Mouse (Mus musculus) liver, postnatal 0 days (tissue): ENCODE data around the gene Gm9903. TPM values are rescaled to one million over a fixed set of nuclear protein-coding genes. Genes with fewer than 3 reads are reported as not detected.
A peak's percentile ranks its signal among the peaks of the same experiment; 100 is the strongest.

ENCODE experiments used
- ATAC-seq: fragments of 200-750 bp; cut with Nextera tagmentation; 2 replicates; pipeline ENCODE4 v1.8.0; 2017; ENCODE audit warnings: mild to moderate bottlenecking, moderate library complexity
- DNase-seq: peaks from one replicate; pipeline ENCODE4 v3.0.0-alpha.2; 2016
- H3K27ac ChIP-seq: fragments of 300-500 bp; sonication (generic); 2 replicates; pipeline ENCODE4 v1.5.1; 2014; ENCODE audit warnings: antibody characterized with exemption, moderate library complexity, mild to moderate bottlenecking, low read depth
- H3K27me3 ChIP-seq: fragments of 300-500 bp; sonication (generic); 2 replicates; pipeline ENCODE4 v1.6.1; 2014; ENCODE audit warnings: low read length, control low read depth, mixed read lengths; ENCODE audit not compliant: insufficient read depth
- H3K36me3 ChIP-seq: fragments of 300-500 bp; sonication (generic); replicated peaks from 2 replicates; pipeline ENCODE4 v1.6.1; 2014; ENCODE audit warnings: mild to moderate bottlenecking, control low read depth, low read length, moderate library complexity, mixed read lengths; ENCODE audit not compliant: insufficient read depth
- H3K4me1 ChIP-seq: fragments of 300-500 bp; sonication (generic); 2 replicates; pipeline ENCODE4 v1.6.1; 2014; ENCODE audit warnings: antibody characterized with exemption, mild to moderate bottlenecking, control low read depth; ENCODE audit not compliant: insufficient read depth
- H3K4me2 ChIP-seq: fragments of 300-500 bp; sonication (generic); 2 replicates; pipeline ENCODE4 v1.6.1; 2014; ENCODE audit warnings: low read depth, mild to moderate bottlenecking, low read length, moderate library complexity, mixed read lengths
- H3K4me3 ChIP-seq: fragments of 300-500 bp; sonication (generic); 2 replicates; pipeline ENCODE4 v1.5.1; 2014; ENCODE audit warnings: low read depth, low read length
- H3K9ac ChIP-seq: fragments of 300-500 bp; sonication (generic); replicated peaks from 2 replicates; pipeline ENCODE4 v1.6.1; 2014; ENCODE audit warnings: mild to moderate bottlenecking, moderate library complexity
- H3K9me3 ChIP-seq: fragments of 300-500 bp; sonication (generic); 2 replicates; pipeline ENCODE4 v1.6.1; 2016; ENCODE audit warnings: mild to moderate bottlenecking, control low read depth, low read length, mixed read lengths
- CTCF ChIP-seq: sonication (generic); IDR thresholded peaks from 2 replicates; pipeline ENCODE4 v1.5.1; 2016; ENCODE audit warnings: antibody characterized with exemption, low read depth
- EP300 ChIP-seq: IDR thresholded peaks from 2 replicates; pipeline ENCODE4 v1.6.1; 2016; ENCODE audit warnings: antibody characterized with exemption, low read depth, mild to moderate bottlenecking
- WGBS: fragments of 180-500 bp; shearing (Covaris S2); extraction: QIAGEN DNeasy Blood & Tissue Kit; methylation state at CpG from one replicate; pipeline ENCODE4 v1.1.7; 2014; ENCODE audit not compliant: insufficient replicate concordance; 5-methylcytosine and 5-hydroxymethylcytosine counted together
- polyA plus RNA-seq: library from polyadenylated mRNA; unstranded; fragments of >200 nt; fragmentation: Nextera tagmentation; extraction: Ambion mirVana; gene quantifications from 2 replicates; pipeline ENCODE4 v1.2.1, GENCODE M21; 2015

Gene Gm9903
- polyA plus RNA-seq, 1 experiment from 2014 or later: 0.20 TPM

DNA sequence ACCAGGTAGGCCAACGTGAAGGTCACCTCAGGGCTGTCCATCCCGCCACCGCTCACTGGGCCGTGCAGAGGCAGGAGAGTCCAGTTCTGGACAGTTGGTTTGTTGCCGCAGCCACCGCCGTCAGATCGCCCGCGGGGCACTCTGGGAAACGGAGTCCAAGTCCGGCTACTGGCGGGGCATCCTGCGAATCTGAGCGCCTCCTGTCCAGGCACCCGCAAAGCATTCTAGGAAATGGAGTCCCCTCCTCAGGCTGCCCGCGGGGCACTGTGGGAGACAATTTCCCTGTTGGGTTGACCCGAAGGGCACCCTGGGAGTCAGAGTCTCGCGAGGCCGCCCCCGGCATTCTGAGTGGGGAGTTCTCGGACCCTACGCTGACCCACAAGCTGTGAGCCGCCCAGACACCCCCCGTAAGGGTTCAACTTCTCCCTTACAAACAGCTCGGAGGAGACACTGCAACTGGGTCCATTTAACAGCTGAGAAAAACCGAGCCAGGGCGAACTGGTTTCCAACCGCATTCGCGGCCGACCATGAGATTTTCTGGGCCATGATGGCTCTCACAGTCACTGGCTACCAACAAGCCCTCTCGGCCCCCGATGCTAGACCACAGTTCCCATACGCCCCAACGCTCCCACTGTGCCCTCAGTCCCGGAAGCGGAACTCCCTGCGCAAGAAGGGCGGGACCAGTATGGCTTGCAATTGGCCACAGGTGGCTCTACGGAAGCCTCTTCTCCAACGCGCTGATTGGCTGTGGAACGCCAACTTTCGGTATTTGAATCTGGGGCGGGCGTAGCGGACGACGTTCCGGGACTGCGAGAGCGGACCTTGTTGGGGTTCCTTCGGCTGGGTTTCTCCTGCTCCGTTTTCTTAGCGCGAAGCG, 28.3 kb downstream of the Gm9903 start, which contains the start of the genes Tacc3 and Tmem129:
Gene Tacc3, plus strand, starts transcription at position 342 of the 877 bp plus-strand sequence.
Gene Tmem129, minus strand, starts transcription at position 630 of the 877 bp plus-strand sequence.
- Histone ChIP-seq H3K36me3 (peaks cover 48% of the 10 kb centered on the region), H3K4me3 (peak within 1 kb of the TSS; percentile 78), H3K27ac (peak within 1 kb of the TSS; percentile 98), H3K4me1 (peaks cover 25% of the 10 kb centered on the region), H3K9me3 (no peaks in the 10 kb centered on the region), H3K27me3 (no peaks in the 10 kb centered on the region), H3K4me2 (peak within 1 kb of the TSS; percentile 92), H3K9ac (peak within 1 kb of the TSS; percentile 94)
- WGBS: under 1% methylated on average over 59 of the region's 60 CpGs
- TF ChIP-seq EP300 (peak; percentile 53; the same call in 1 of the 2 replicates), CTCF (0 out of 2 replicates have a peak, but pooled peaks have one; percentile 0)
- ATAC-seq: peak; percentile 92
- peak; percentile 96 for DNase-seq

DNA sequence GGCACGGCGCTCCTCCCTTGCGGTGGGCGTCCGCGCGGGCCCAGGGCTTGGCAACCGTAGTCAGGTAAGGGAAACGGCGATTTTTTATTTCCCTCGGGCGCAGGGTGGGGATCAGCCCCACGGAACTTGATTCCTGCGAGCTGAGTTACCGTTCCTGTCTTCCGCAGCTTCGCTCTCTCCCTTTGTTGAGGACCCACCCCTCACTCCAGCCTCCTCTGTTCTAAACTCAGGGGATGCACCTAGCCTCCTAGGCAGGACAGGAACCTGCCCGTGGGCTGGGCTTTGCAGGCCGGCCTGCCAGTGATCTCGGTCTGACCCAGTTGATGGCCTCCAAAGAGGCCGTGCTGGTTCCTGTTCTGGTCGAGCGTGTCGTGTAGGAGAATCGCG, 28.9 kb downstream of the Gm9903 start:
- H3K4me2 ChIP-seq: peak overlapping the region; percentile 92
- under 1% methylated on average over 18 of the region's 26 CpGs for WGBS
- H3K4me3 ChIP-seq: peak overlapping the region; percentile 78
- H3K27me3 ChIP-seq: no peaks in the 10 kb centered on the region
- H3K4me1 ChIP-seq: peaks cover 25% of the 10 kb centered on the region
- no peak for TF ChIP-seq CTCF
- no peak for TF ChIP-seq EP300
- H3K27ac ChIP-seq: peak overlapping the region; percentile 98
- peak overlapping the region; percentile 94 for H3K9ac ChIP-seq
- no peaks in the 10 kb centered on the region for H3K9me3 ChIP-seq
- H3K36me3 ChIP-seq: peaks cover 49% of the 10 kb centered on the region
- ATAC-seq (no peak), DNase-seq (no peak)

DNA sequence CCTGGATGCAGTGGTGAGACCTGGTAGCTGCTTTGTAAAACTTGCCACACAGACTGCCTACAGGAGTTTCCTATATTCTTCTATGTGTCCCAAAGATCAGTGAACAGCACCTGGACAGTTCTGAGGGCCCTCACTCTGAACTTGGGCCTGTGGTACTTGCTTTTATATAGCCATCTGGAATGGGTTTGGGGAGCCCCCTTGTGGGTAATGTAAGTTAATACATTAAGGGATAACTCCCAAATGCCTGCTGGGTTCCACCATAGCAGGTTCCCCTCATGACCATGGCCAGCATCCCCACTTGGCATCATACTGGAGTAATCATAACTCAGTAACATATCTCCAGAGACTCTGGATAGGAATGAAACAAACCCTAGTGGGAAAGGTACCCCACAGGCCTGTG, 38.5 kb downstream of the Gm9903 start:
- Histone ChIP-seq H3K36me3 (peaks cover 79% of the 10 kb centered on the region), H3K4me2 (no peak overlapping the region), H3K4me1 (no peaks in the 10 kb centered on the region), H3K4me3 (no peak overlapping the region), H3K27ac (no peak overlapping the region), H3K9ac (no peak overlapping the region), H3K27me3 (no peaks in the 10 kb centered on the region), H3K9me3 (no peaks in the 10 kb centered on the region)
- ATAC-seq (no peak), DNase-seq (no peak)
- peak; percentile 56 for TF ChIP-seq CTCF
- TF ChIP-seq EP300: no peak

DNA sequence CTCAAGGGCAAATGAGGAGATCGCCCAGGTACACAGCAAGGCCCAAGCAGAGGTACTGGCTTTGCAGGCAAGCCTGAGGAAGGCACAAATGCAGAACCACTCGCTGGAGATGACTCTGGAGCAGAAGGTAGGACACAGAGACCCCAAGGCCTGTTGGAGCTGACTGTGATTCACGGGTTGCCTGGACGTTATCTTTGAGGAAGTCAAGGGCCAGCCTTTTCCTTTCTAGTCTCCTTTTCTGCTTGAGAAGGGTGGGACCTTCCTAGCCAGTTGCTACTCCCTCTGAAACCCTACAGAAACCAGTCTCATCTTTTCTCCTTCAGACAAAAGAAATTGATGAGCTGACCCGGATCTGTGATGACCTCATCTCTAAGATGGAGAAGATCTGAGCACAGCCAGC, 41.9 kb downstream of the Gm9903 start:
- peaks cover 55% of the 10 kb centered on the region for H3K36me3 ChIP-seq
- no peak overlapping the region for H3K27ac ChIP-seq
- no peak overlapping the region for H3K9ac ChIP-seq
- no peak overlapping the region for H3K4me3 ChIP-seq
- TF ChIP-seq CTCF (no peak), EP300 (no peak)
- DNase-seq (no peak), ATAC-seq (no peak)
- H3K9me3 ChIP-seq: no peaks in the 10 kb centered on the region
- H3K4me1 ChIP-seq: no peaks in the 10 kb centered on the region
- 54% methylated on average over 5 of the region's 5 CpGs for WGBS
- H3K4me2 ChIP-seq: no peak overlapping the region
- H3K27me3 ChIP-seq: no peaks in the 10 kb centered on the region

DNA sequence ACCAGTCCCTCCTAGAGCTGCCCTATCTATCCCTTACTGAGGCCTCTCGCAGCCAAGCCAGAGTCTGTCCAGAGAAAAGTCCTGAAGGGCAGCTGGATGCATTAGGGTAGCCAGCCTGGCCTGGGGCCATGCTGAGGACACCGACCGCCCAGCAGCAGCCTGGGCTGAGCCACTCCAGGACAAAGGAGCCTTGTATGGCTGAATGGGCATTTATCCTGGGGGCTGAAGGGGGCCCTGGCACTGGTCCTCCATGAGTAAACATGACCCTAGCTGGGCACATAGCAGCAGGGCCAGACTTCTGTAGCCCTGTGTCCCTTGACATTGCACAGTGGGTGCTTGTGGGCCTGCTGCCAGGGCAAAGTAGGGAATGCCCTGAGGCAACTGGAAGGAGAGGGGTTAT, 44.7 kb downstream of the Gm9903 start:
- Histone ChIP-seq H3K36me3 (peaks cover 28% of the 10 kb centered on the region), H3K4me1 (no peaks in the 10 kb centered on the region), H3K4me3 (no peak overlapping the region), H3K4me2 (no peak overlapping the region), H3K9me3 (no peaks in the 10 kb centered on the region), H3K27ac (no peak overlapping the region), H3K9ac (no peak overlapping the region), H3K27me3 (no peaks in the 10 kb centered on the region)
- 0 out of 2 replicates have a peak, but pooled peaks have one; percentile 17 for ATAC-seq
- no peak for TF ChIP-seq EP300
- TF ChIP-seq CTCF: no peak
- 89% methylated on average over 3 of the region's 3 CpGs for WGBS
- DNase-seq: no peak

DNA sequence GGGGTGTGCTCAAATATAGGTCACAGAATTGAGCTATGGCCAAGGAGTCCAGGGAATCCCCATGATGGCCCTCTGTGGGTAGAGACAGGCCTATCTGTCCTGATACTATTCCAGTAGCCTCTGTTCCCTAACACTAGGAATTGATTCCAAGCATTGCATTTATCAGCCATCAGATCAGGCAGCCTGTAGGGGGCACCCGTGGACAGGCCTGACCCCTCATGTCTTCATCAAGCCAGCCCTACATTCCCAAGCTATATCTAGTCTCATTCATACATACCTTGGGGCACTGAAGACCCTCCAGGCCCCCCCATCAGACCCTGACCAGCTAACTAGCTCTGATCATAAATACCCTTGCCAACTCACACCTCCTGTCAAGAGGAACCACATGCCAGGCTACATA, 46.2 kb downstream of the Gm9903 start:
- H3K36me3 ChIP-seq: peaks cover 17% of the 10 kb centered on the region

More for the DNA sequence above, 46.2 kb downstream of the Gm9903 start:
- Histone ChIP-seq H3K9me3 (no peaks in the 10 kb centered on the region), H3K4me2 (no peak overlapping the region), H3K9ac (no peak overlapping the region), H3K4me3 (no peak overlapping the region), H3K27me3 (no peaks in the 10 kb centered on the region), H3K4me1 (no peaks in the 10 kb centered on the region), H3K27ac (no peak overlapping the region)
- WGBS: 0% methylated on average over 1 of the region's 1 CpGs
- TF ChIP-seq EP300 (no peak), CTCF (peak; percentile 77)
- ATAC-seq (0 out of 2 replicates have a peak, but pooled peaks have one; percentile 23), DNase-seq (peak; percentile 73)
